In genomic region chr7:127800435-127801009, GRCm38 (mm10) we compare ENCODE assay signal across 8 mouse cellular contexts. TPM values are rescaled to one million over a fixed set of nuclear protein-coding genes. Genes with fewer than 3 reads are reported as not detected.
DNase-seq lines count a peak whose midpoint lies in the region; ATAC-seq and TF ChIP-seq lines count a peak whose summit lies in the region.

Gene Hsd3b7 (plus strand): TSS chr7:127800604.

- peak; percentile 94 for DNase-seq in NIH3T3 (ENCODE audit: low read depth)
- peak; percentile 96 to 97 for DNase-seq in cerebellum, postnatal 10 days
- peak; percentile 79 to 88 for DNase-seq in frontal cortex, postnatal 10 days (ENCODE audit: low spot score in 2 of 2)
- DNase-seq in hindbrain, embryonic 11.5 days (ENCODE audit: low spot score) = peak; percentile 94
- DNase-seq in layer of hippocampus, adult 9-11 months = peak; percentile 88
- DNase-seq in ovary, adult 18-20 months (ENCODE audit: low spot score) = peak; percentile 88
- peak; percentile 76 for DNase-seq in thymus, adult 2 months

- H3K27ac ChIP-seq in hindbrain, embryonic 11.5 days (ENCODE audit: low read depth, low read length) = 0 out of 2 replicates have a peak within 1 kb of the TSS, but pooled peaks have one; percentile 24
- no peak within 1 kb of the TSS; the same call in 1 of the 2 replicates for H3K27ac ChIP-seq in lung, embryonic 16.5 days (ENCODE audit: low read length)
- no peak within 1 kb of the TSS for H3K27ac ChIP-seq in thymus, adult 2 months (ENCODE audit: control insufficient read depth, insufficient read depth, low read length)

- H3K4me1 ChIP-seq in hindbrain, embryonic 11.5 days (replicated peaks; ENCODE audit: control insufficient read depth, insufficient read depth, low read length) = no peaks in the 10 kb centered on the region; the same call in 1 of the 2 replicates
- H3K4me1 ChIP-seq in lung, embryonic 16.5 days (replicated peaks; ENCODE audit: control insufficient read depth, insufficient read depth, low read length) = peaks cover 6% of the 10 kb centered on the region
- H3K4me1 ChIP-seq in thymus, adult 2 months (replicated peaks; ENCODE audit: control insufficient read depth, insufficient read depth, low read length) = no peaks in the 10 kb centered on the region

- no peak within 1 kb of the TSS for H3K9ac ChIP-seq in hindbrain, embryonic 11.5 days (ENCODE audit: low read depth, low read length)
- peak within 1 kb of the TSS; percentile 58 for H3K9ac ChIP-seq in lung, embryonic 16.5 days (ENCODE audit: low read length)

- ATAC-seq in hindbrain, embryonic 11.5 days (ENCODE audit: low FRiP score) = peak; percentile 73
- peak; percentile 96 for ATAC-seq in lung, embryonic 16.5 days (ENCODE audit: low read depth)

- H3K9me3 ChIP-seq in hindbrain, embryonic 11.5 days (ENCODE audit: control insufficient read depth, low read length) = no peaks in the 10 kb centered on the region
- H3K9me3 ChIP-seq in lung, embryonic 16.5 days (ENCODE audit: control insufficient read depth, low read length) = no peaks in the 10 kb centered on the region

- H3K4me2 ChIP-seq in hindbrain, embryonic 11.5 days (replicated peaks; ENCODE audit: low read depth, low read length) = no peak within 1 kb of the TSS
- H3K4me2 ChIP-seq in lung, embryonic 16.5 days (ENCODE audit: low read depth, low read length) = peak within 1 kb of the TSS; percentile 45

- H3K4me3 ChIP-seq in hindbrain, embryonic 11.5 days (ENCODE audit: low read depth, low read length) = no peak within 1 kb of the TSS
- H3K4me3 ChIP-seq in lung, embryonic 16.5 days (ENCODE audit: low read length) = peak within 1 kb of the TSS; percentile 28
- no peak within 1 kb of the TSS for H3K4me3 ChIP-seq in thymus, adult 2 months (ENCODE audit: control insufficient read depth, insufficient read depth, low read length)

- H3K27me3 ChIP-seq in hindbrain, embryonic 11.5 days (ENCODE audit: control insufficient read depth, insufficient read depth, low read length) = no peaks in the 10 kb centered on the region
- H3K27me3 ChIP-seq in lung, embryonic 16.5 days (ENCODE audit: control insufficient read depth, insufficient read depth, low read depth, low read length) = no peaks in the 10 kb centered on the region
- H3K27me3 ChIP-seq in thymus, adult 2 months (ENCODE audit: control insufficient read depth, insufficient read depth, low read length) = no peaks in the 10 kb centered on the region

- TF ChIP-seq POLR2A in thymus, adult 2 months (IDR thresholded peaks at IDR 0.05; ENCODE audit: control insufficient read depth, extremely low read depth, insufficient read depth, low read length, poor library complexity) = no peak

- peaks cover 20% of the 10 kb centered on the region for H3K36me3 ChIP-seq in hindbrain, embryonic 11.5 days (ENCODE audit: control insufficient read depth, insufficient read depth, low read length)
- H3K36me3 ChIP-seq in lung, embryonic 16.5 days (ENCODE audit: control insufficient read depth, insufficient read depth, low read length) = peaks cover 38% of the 10 kb centered on the region
- peaks cover 36% of the 10 kb centered on the region for H3K36me3 ChIP-seq in thymus, adult 2 months (ENCODE audit: control insufficient read depth, insufficient read depth, low read length)

- 32% methylated on average over 6 of the region's 6 CpGs for WGBS in hindbrain, embryonic 11.5 days
- 22% methylated on average over 6 of the region's 6 CpGs for WGBS in lung, embryonic 16.5 days
- WGBS in thymus, adult 2 months = 49% methylated on average over 6 of the region's 6 CpGs

- TF ChIP-seq CTCF in thymus, adult 2 months (IDR thresholded peaks at IDR 0.05; ENCODE audit: borderline replicate concordance, control insufficient read depth, extremely low read depth, insufficient read depth, low read length, poor library complexity) = peak; percentile 96

RNA-seq across cellular contexts. Expression of gene Hsd3b7, which starts in this region (rescaled TPM):
- polyA plus RNA-seq in hindbrain, embryonic 11.5 days (2014; fragmentation: Nextera tagmentation; extraction: Ambion mirVana) = 7.6 and 7.8 TPM in 2 replicates
- 27.5 and 32.1 TPM in 2 replicates for polyA plus RNA-seq in lung, embryonic 16.5 days (2015; fragmentation: Nextera tagmentation; extraction: Ambion mirVana)
- 25.9 and 30.1 TPM in 2 replicates for polyA plus RNA-seq in thymus, adult 2 months (2012; rRNA removed)
